Mouse (Mus musculus) hindbrain, embryonic 15.5 days (tissue): Measurements from ENCODE around the gene Kpna3. TPM values are rescaled to one million over a fixed set of nuclear protein-coding genes. Genes with fewer than 3 reads are reported as not detected.

Experiments used
- ATAC-seq: fragments of 200-750 bp; cut with Nextera tagmentation; 2 replicates; pipeline ENCODE4 v1.8.0; 2017; ENCODE audit warnings: low read depth, moderate number of reproducible peaks, moderate TSS enrichment; ENCODE audit not compliant: low FRiP score
- H3K27ac ChIP-seq: fragments of 300-500 bp; sonication (generic); replicated peaks from 2 replicates; pipeline ENCODE4 v1.5.1; 2015; ENCODE audit warnings: mild to moderate bottlenecking, inconsistent platforms
- H3K27me3 ChIP-seq: fragments of 300-500 bp; sonication (generic); 2 replicates; pipeline ENCODE4 v1.6.1; 2015; ENCODE audit warnings: control low read depth, inconsistent platforms
- H3K36me3 ChIP-seq: fragments of 300-500 bp; sonication (generic); 2 replicates; pipeline ENCODE4 v1.6.1; 2015; ENCODE audit warnings: control low read depth, inconsistent platforms
- H3K4me1 ChIP-seq: fragments of 300-500 bp; sonication (generic); replicated peaks from 2 replicates; pipeline ENCODE4 v1.6.1; 2015; ENCODE audit warnings: control low read depth, inconsistent platforms
- H3K4me2 ChIP-seq: fragments of 300-500 bp; sonication (generic); 2 replicates; pipeline ENCODE4 v1.6.1; 2015; ENCODE audit warnings: moderate library complexity, mild to moderate bottlenecking, inconsistent platforms
- H3K4me3 ChIP-seq: fragments of 300-500 bp; sonication (generic); 2 replicates; pipeline ENCODE4 v1.5.1; 2015; ENCODE audit warnings: mild to moderate bottlenecking, inconsistent platforms
- H3K9ac ChIP-seq: fragments of 300-500 bp; sonication (generic); 2 replicates; pipeline ENCODE4 v1.6.1; 2015; ENCODE audit warnings: inconsistent platforms
- H3K9me3 ChIP-seq: fragments of 300-500 bp; sonication (generic); 2 replicates; pipeline ENCODE4 v1.6.1; 2016; ENCODE audit warnings: control low read depth, inconsistent platforms
- WGBS: fragments of 180-500 bp; shearing (Covaris S2); methylation state at CpG from one replicate; pipeline ENCODE4 v1.1.7; 2015; 5-methylcytosine and 5-hydroxymethylcytosine counted together
- polyA plus RNA-seq: library from polyadenylated mRNA; unstranded; fragments of >200 nt; fragmentation: Nextera tagmentation; extraction: Ambion mirVana; gene quantifications from 2 replicates; pipeline ENCODE4 v1.2.1, GENCODE M21; 2015

The Kpna3 gene
- polyA plus RNA-seq, 1 experiment from 2014 or later, result 68.6 TPM

DNA sequence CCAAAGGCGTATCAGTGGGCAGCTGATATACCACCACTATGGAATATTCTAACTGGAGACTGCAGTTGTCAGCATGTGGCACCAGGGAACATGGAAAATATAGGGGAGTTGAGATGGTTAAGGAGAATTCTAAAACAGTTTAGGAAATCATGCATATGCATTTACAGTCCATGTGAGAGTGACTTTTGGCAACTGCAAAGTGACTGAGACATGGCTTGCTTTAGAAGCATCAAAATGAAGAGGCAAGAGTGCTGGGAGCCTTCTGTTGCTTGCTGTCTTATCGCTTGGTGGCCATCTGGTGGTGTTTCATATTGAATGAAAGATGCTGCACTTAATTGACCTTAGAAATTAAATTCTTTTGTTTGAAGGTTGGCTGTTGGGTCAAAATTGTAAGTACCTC is 72.4 kb downstream of the Kpna3 start:
- WGBS, result 81% methylated on average over 2 of the region's 2 CpGs
- no peak overlapping the region for H3K9ac ChIP-seq
- no peak overlapping the region for H3K4me3 ChIP-seq
- no peak for ATAC-seq
- no peak overlapping the region for H3K4me2 ChIP-seq
- H3K9me3 ChIP-seq, result no peaks in the 10 kb centered on the region
- H3K27ac ChIP-seq, result no peak overlapping the region
- no peaks in the 10 kb centered on the region for H3K4me1 ChIP-seq
- peaks cover 38% of the 10 kb centered on the region for H3K36me3 ChIP-seq
- H3K27me3 ChIP-seq, result no peaks in the 10 kb centered on the region

DNA sequence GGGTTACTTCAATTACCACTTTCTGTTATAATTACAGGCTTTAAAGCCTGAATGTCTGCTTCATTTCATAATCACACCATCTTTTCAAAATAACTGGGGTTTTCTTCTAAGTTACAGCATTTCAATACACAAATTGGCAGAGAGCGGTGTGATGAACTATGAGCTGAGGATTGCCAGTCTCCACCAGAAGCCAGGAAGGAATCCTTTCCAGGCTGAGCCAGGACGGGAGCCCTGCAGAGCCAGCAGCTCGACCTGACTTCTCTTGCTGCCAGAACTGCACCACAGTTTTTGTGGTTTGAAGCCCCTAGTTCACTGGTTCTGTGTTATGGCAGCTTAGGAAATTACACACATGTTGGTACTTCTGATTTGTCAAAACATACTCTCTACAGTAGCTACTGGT is 75.0 kb downstream of the Kpna3 start:
- no peak overlapping the region for H3K4me2 ChIP-seq
- no peak for ATAC-seq
- H3K36me3 ChIP-seq, result peaks cover 18% of the 10 kb centered on the region
- no peak overlapping the region for H3K9ac ChIP-seq
- H3K27me3 ChIP-seq, result no peaks in the 10 kb centered on the region
- H3K4me3 ChIP-seq, result no peak overlapping the region
- WGBS, result 88% methylated on average over 3 of the region's 3 CpGs
- no peak overlapping the region for H3K27ac ChIP-seq
- H3K9me3 ChIP-seq, result no peaks in the 10 kb centered on the region
- H3K4me1 ChIP-seq, result peaks cover 7% of the 10 kb centered on the region

DNA sequence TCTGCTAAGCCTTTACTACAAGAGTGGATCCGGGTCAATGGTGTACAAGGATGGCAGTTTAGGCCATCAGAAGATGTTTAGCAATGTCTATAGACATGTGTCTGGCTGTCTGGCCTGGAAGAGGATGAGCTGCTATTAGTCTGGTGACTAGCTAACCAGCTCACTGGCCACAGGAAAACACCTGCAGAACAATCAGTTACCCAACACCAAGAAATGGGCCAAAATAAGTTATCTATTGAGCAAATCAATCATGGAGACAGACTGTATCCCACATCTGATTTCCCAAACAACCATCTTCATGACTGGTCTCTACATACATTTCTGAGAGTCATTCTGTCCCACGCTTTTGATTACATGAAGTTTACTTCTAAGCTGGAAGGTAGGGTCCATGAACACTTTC is 75.9 kb downstream of the Kpna3 start:
- H3K9ac ChIP-seq, result no peak overlapping the region
- ATAC-seq, result no peak
- H3K9me3 ChIP-seq, result no peaks in the 10 kb centered on the region
- H3K36me3 ChIP-seq, result peaks cover 15% of the 10 kb centered on the region
- H3K4me1 ChIP-seq, result peaks cover 12% of the 10 kb centered on the region
- no peak overlapping the region for H3K4me2 ChIP-seq
- H3K4me3 ChIP-seq, result no peak overlapping the region
- H3K27me3 ChIP-seq, result no peaks in the 10 kb centered on the region
- H3K27ac ChIP-seq, result no peak overlapping the region
- WGBS, result 94% methylated on average over 2 of the region's 2 CpGs

DNA sequence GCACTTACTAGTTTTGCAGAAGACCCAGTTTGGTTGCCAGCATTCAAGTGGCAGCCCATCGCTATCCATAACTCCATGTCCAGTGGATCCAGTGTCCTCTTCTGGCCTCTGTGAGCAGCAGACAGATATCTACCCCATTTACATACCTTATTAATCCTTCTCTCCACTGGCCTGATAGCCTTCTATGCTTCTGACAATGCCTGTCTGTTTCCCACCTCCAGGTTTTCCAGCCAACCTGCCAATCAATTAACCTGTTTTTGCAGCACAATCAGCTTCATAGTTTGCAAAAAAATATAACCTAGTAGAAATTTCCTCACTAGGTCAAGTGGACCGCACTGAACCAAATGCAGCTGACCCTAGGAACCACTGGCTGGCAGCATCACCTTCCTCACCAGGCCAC is 77.4 kb downstream of the Kpna3 start:
- peaks cover 12% of the 10 kb centered on the region for H3K4me1 ChIP-seq
- H3K9ac ChIP-seq, result no peak overlapping the region
- H3K27me3 ChIP-seq, result no peaks in the 10 kb centered on the region
- no peak overlapping the region for H3K4me2 ChIP-seq
- H3K4me3 ChIP-seq, result no peak overlapping the region
- ATAC-seq, result no peak
- no peaks in the 10 kb centered on the region for H3K9me3 ChIP-seq
- H3K36me3 ChIP-seq, result peaks cover 12% of the 10 kb centered on the region
- H3K27ac ChIP-seq, result no peak overlapping the region
- 97% methylated on average over 2 of the region's 2 CpGs for WGBS

DNA sequence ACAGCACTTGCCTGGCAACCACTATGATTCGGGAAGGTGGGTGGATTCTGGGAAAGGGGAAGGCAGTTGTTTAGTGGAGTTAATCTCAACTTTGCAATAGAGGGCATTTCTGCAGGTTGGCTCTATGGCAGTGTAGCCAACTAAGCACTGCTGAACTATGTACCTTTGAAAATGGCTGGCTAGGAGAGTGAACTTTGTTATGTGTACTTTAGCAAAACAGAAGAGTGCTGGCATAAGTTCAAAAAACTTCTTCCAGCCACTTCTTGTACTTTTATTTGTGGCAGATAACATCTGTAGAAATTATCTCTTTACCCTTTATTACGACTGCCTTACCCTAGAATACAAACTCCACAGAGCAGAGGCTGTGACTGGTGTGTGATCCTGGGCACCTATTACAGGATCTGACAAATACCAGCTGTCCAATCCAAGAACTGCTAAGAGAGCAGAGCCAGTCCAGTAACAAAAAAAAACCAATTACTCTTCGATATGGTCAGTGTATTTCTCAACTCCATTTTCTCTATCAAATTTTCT is 78.6 kb downstream of the Kpna3 start:
- H3K4me1 ChIP-seq, result peaks cover 12% of the 10 kb centered on the region
- H3K36me3 ChIP-seq, result peaks cover 1% of the 10 kb centered on the region; the same call in 1 of the 2 replicates
- H3K4me3 ChIP-seq, result peak overlapping the region; percentile 52
- H3K4me2 ChIP-seq, result peak overlapping the region; percentile 71
- H3K27ac ChIP-seq, result no peak overlapping the region
- no peak overlapping the region for H3K9ac ChIP-seq
- no peaks in the 10 kb centered on the region for H3K9me3 ChIP-seq
- no peaks in the 10 kb centered on the region for H3K27me3 ChIP-seq
- ATAC-seq, result no peak; the same call in 1 of the 2 replicates
- whole genome bisulfite sequencing, result 62% methylated on average over 3 of the region's 3 CpGs

DNA sequence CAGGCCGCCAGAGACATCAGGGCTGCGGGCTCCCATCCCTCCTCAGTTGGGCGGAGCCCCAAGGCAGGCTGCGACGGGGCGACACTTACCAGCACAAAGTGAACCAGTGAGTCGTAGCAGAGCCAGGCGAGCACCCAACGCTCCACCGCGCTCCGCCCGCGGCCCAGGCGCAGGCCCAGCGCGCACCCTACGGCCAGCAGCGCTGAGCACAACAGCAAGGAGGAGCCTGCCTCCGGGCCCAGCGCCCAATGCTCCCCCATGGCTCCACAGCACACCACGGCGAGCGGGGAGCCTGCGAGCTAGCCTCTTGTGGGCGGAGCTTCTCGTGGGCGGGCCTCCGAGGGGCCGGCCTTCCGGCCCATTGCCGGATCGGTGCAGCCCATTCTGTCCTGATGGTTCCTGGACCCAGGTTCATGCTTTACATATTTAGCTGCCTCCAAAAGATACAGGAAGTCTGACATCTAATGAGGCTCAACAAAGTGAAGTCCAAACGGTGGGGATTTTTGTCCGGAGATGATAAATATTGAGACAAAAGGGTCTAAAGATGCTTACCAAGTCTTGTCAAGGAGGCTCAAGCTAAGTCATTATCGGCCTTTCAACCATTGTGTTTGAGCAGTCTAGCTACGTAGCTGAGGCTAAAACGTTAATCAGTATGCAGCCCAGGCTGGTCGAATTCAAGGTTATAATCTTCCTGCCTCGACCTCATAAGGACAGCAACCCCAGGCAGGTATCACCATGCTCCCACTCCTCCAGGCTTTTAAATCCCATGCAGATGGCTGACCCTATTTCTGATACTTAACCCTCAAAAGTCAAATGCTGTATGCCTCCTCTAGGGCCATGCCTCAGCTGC is 79.3 kb downstream of the Kpna3 start, which contains the start of gene Ebpl:
Gene Ebpl, minus strand, starts transcription at position 309 of the 850 bp plus-strand sequence.
- peak within 1 kb of the TSS; percentile 72 for H3K9ac ChIP-seq
- peak within 1 kb of the TSS; percentile 71 for H3K4me2 ChIP-seq
- peak within 1 kb of the TSS; percentile 81 for H3K27ac ChIP-seq
- H3K4me1 ChIP-seq, result peaks cover 12% of the 10 kb centered on the region
- H3K4me3 ChIP-seq, result peak within 1 kb of the TSS; percentile 52
- WGBS, result under 1% methylated on average over 40 of the region's 40 CpGs
- no peaks in the 10 kb centered on the region; the same call in 1 of the 2 replicates for H3K36me3 ChIP-seq
- no peaks in the 10 kb centered on the region for H3K9me3 ChIP-seq
- ATAC-seq, result peak; percentile 96
- H3K27me3 ChIP-seq, result no peaks in the 10 kb centered on the region

DNA sequence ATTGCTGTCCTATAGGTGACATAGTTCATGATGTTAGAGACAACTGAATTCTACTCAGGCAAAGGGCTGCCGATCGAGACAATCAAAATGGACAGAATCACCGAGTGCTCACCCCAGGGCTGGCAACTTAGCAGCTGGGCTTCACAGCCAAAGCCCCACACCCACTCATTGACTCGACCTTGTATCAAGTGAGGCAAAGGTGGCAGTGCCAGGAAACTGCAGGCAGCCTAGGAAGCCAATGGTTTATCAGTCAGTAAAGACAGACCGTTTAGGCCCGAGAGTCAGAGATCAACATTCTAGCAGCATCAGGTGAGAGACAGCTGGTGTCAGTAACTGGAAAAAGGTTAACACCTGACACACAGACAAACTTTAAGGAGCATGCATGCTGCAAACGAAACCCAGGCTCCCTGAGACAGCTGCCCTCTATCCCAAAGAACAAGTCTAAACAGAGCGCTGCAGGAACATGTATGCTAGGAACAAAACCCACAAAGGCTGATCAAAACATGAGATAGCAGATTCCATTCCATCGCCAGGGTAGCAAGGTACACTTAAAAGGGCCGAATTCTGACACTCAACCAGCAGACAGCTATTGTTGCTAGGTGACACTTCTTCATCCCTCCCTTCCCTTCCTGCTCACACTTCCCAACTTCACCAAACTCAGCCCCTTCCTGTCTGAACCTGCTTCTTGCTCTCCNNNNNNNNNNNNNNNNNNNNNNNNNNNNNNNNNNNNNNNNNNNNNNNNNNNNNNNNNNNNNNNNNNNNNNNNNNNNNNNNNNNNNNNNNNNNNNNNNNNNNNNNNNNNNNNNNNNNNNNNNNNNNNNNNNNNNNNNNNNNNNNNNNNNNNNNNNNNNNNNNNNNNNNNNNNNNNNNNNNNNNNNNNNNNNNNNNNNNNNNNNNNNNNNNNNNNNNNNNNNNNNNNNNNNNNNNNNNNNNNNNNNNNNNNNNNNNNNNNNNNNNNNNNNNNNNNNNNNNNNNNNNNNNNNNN is 85.1 kb downstream of the Kpna3 start:
- H3K27ac ChIP-seq, result no peak overlapping the region
- no peak overlapping the region for H3K4me2 ChIP-seq
- no peak overlapping the region for H3K9ac ChIP-seq
- H3K27me3 ChIP-seq, result no peaks in the 10 kb centered on the region
- 76% methylated on average over 10 of the region's 10 CpGs for WGBS
- H3K4me3 ChIP-seq, result no peak overlapping the region
- no peaks in the 10 kb centered on the region for H3K36me3 ChIP-seq
- H3K9me3 ChIP-seq, result no peaks in the 10 kb centered on the region
- 0 out of 2 replicates have a peak, but pooled peaks cover 5% of the 10 kb centered on the region for H3K4me1 ChIP-seq
- ATAC-seq, result no peak

DNA sequence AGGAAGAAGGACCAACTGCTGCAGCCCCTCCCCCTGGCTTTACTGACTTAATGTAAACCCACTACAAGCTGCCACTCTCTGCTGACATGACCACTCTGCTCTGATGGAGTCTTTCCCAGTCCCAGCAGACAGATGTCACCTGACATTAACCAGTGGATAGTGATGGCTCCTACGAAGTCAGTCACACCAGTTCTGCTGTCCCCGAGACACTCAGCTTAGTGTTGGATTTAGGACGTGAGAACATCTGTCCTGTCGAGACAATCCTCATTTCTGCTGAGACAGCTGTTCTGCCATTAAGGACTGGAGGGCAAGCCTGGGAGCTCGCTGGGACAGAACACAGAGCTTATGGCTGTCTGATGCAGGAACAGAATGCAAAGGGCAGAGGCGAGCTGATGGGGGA is 88.9 kb downstream of the Kpna3 start:
- 68% methylated on average over 6 of the region's 6 CpGs for WGBS
- Histone ChIP-seq H3K9ac (no peak overlapping the region), H3K4me2 (no peak overlapping the region), H3K9me3 (no peaks in the 10 kb centered on the region), H3K4me3 (no peak overlapping the region), H3K27ac (no peak overlapping the region), H3K36me3 (no peaks in the 10 kb centered on the region), H3K4me1 (no peaks in the 10 kb centered on the region), H3K27me3 (no peaks in the 10 kb centered on the region)
- no peak for ATAC-seq

DNA sequence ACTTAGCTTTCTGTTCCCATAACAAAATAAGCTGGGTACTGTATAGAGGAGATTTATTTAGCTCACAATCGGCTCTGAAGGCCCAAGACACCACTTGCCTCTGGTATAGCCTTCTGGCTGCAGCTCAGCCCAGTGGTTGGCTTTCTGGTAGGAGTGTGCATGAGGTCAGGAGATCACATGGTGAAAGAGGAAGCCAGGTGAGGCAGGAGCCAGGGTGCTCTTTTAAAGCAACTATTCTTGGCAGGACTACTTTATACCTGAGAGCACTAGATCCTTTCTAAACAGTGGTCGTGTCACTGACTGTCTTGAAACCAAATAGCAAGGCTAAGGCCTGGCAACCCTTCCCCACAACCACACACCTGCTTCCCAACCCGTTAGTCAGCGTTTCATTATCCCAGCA is 89.8 kb downstream of the Kpna3 start:
- Histone ChIP-seq H3K9ac (no peak overlapping the region), H3K36me3 (no peaks in the 10 kb centered on the region), H3K9me3 (no peaks in the 10 kb centered on the region), H3K27ac (no peak overlapping the region), H3K27me3 (no peaks in the 10 kb centered on the region), H3K4me2 (no peak overlapping the region), H3K4me1 (no peaks in the 10 kb centered on the region), H3K4me3 (no peak overlapping the region)
- no peak for ATAC-seq
- WGBS, result 93% methylated on average over 4 of the region's 4 CpGs

DNA sequence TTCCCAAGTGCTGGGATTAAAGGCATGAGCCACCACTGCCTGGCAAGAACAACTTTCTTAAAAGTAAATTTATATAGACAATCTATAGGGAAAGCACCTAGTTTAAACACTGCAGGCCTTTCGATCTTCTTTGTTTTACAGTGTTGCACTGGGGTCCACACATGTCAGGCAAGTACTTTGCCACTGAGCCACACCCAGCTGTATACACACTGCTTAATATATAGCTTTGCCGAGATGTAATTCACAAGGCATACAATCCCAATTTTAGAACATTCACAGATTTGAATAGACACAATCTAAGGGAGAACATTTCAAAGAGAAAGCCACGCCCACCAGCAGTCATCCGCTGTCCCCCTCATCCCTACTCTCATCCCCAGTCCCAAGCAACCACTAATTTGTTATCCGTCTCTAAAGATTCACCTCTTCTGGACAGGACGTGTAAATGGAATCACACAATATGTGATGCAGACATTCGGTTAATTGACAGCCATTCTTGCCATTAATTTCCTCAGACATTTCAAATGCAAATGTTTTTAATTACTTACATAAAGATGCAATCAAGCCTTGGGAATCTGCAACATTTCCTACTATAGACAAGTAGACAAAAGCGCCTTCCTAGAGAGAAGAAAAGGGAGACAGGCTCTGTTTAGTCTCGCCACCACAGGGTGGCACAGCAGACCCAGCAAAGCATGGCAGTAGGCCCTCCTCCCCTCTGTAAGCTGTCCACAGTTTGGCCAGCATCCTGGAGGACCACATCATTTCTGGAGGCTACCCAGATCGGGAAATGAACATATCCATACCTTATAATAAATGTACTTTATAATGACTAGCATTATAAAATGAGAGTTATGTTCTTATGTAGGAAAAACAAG is 92.6 kb downstream of the Kpna3 start:
- 47% methylated on average over 10 of the region's 10 CpGs for WGBS
- Histone ChIP-seq H3K9ac (no peak overlapping the region), H3K27ac (no peak overlapping the region), H3K4me2 (no peak overlapping the region), H3K9me3 (no peaks in the 10 kb centered on the region), H3K4me3 (no peak overlapping the region), H3K27me3 (no peaks in the 10 kb centered on the region), H3K4me1 (no peaks in the 10 kb centered on the region), H3K36me3 (no peaks in the 10 kb centered on the region)
- ATAC-seq, result peak; percentile 86

DNA sequence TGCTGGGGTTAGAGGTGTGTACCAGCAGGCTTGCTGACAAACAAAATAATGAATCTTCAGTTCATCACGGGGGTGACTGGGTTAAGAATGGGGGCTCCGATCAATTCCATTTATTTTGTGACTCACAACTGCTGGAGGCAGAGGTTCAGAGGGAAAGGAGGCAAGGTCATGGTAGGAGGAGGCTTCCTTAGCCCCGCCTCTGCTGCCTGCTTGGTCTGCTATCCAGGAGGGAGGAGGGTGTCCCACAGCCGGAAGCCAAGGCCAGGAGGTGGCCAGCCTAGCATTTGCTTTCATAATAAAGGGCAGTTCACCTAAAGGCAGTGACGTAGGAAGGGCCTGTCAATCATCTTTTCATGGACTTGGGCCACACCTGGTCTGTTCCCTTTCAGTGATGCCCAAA is 95.1 kb downstream of the Kpna3 start:
- H3K4me1 ChIP-seq, result no peaks in the 10 kb centered on the region
- WGBS, result 76% methylated on average over 5 of the region's 5 CpGs
- H3K36me3 ChIP-seq, result no peaks in the 10 kb centered on the region
- H3K4me2 ChIP-seq, result no peak overlapping the region
- no peaks in the 10 kb centered on the region for H3K9me3 ChIP-seq
- H3K27ac ChIP-seq, result no peak overlapping the region
- no peaks in the 10 kb centered on the region for H3K27me3 ChIP-seq
- H3K4me3 ChIP-seq, result no peak overlapping the region
- no peak overlapping the region for H3K9ac ChIP-seq
- ATAC-seq, result no peak
